Mouse (Mus musculus): ENCODE data around the gene Rps12-ps3. TPM values are rescaled to one million over a fixed set of nuclear protein-coding genes. Genes with fewer than 3 reads are reported as not detected.

Rps12-ps3 gene
- 14.1 and 14.7 TPM in 2 replicates for polyA plus RNA-seq (2015; fragmentation: Nextera tagmentation; extraction: Ambion mirVana)

- no peaks in the 10 kb centered on the region for H3K27me3 ChIP-seq (ENCODE audit: control insufficient read depth, insufficient read depth, low read depth, low read length)
- no peak within 1 kb of the TSS for H3K9ac ChIP-seq (ENCODE audit: low read depth, low read length)
- H3K36me3 ChIP-seq (ENCODE audit: control insufficient read depth, insufficient read depth): peaks cover under 1% of the 10 kb centered on the region
- H3K4me2 ChIP-seq (ENCODE audit: low read depth, low read length): no peak within 1 kb of the TSS
- no peaks in the 10 kb centered on the region for H3K9me3 ChIP-seq (replicated peaks; ENCODE audit: control insufficient read depth, low read length)
- whole genome bisulfite sequencing (ENCODE audit: insufficient replicate concordance): 95% methylated on average over 8 of the region's 14 CpGs
- H3K4me1 ChIP-seq (ENCODE audit: control insufficient read depth, low read depth, low read length): no peaks in the 10 kb centered on the region; the same call in 1 of the 2 replicates
- H3K4me3 ChIP-seq (ENCODE audit: low read depth, low read length): no peak within 1 kb of the TSS
- no peak for ATAC-seq (ENCODE audit: low read depth)
- no peak within 1 kb of the TSS for H3K27ac ChIP-seq (ENCODE audit: low read length)
Observed at GRCm38 (mm10) chr19:59321990-59322389, at the start of gene Rps12-ps3. Rps12-ps3 (plus strand) TSS chr19:59322290.

- H3K9ac ChIP-seq (ENCODE audit: low read depth, low read length): no peak overlapping the region
- H3K4me1 ChIP-seq (ENCODE audit: control insufficient read depth, low read depth, low read length): no peaks in the 10 kb centered on the region
- no peaks in the 10 kb centered on the region for H3K27me3 ChIP-seq (ENCODE audit: control insufficient read depth, insufficient read depth, low read depth, low read length)
- H3K4me2 ChIP-seq (ENCODE audit: low read depth, low read length): no peak overlapping the region
- no peaks in the 10 kb centered on the region for H3K9me3 ChIP-seq (replicated peaks; ENCODE audit: control insufficient read depth, low read length)
- WGBS (ENCODE audit: insufficient replicate concordance): 72% methylated on average over 7 of the region's 7 CpGs
- no peak for ATAC-seq (ENCODE audit: low read depth)
- no peak overlapping the region for H3K27ac ChIP-seq (ENCODE audit: low read length)
- H3K36me3 ChIP-seq (ENCODE audit: control insufficient read depth, insufficient read depth): no peaks in the 10 kb centered on the region
- no peak overlapping the region for H3K4me3 ChIP-seq (ENCODE audit: low read depth, low read length)
Observed at GRCm38 (mm10) chr19:59273190-59273589, 48.9 kb upstream of the Rps12-ps3 start.

GRCm38 (mm10) chr19:59276354-59276753 is 45.7 kb upstream of the Rps12-ps3 start:
- ATAC-seq (ENCODE audit: low read depth): no peak
- 73% methylated on average over 7 of the region's 7 CpGs for WGBS (ENCODE audit: insufficient replicate concordance)

GRCm38 (mm10) chr19:59280841-59281240 is 41.2 kb upstream of the Rps12-ps3 start:
- H3K27ac ChIP-seq (ENCODE audit: low read length): no peak overlapping the region
- no peak for ATAC-seq (ENCODE audit: low read depth)

More at GRCm38 (mm10) chr19:59276354-59276753, 45.7 kb upstream of the Rps12-ps3 start:
- no peaks in the 10 kb centered on the region for H3K9me3 ChIP-seq (replicated peaks; ENCODE audit: control insufficient read depth, low read length)
- no peaks in the 10 kb centered on the region for H3K4me1 ChIP-seq (ENCODE audit: control insufficient read depth, low read depth, low read length)
- H3K36me3 ChIP-seq (ENCODE audit: control insufficient read depth, insufficient read depth): no peaks in the 10 kb centered on the region
- H3K4me2 ChIP-seq (ENCODE audit: low read depth, low read length): no peak overlapping the region
- H3K4me3 ChIP-seq (ENCODE audit: low read depth, low read length): no peak overlapping the region
- no peak overlapping the region for H3K9ac ChIP-seq (ENCODE audit: low read depth, low read length)
- no peaks in the 10 kb centered on the region for H3K27me3 ChIP-seq (ENCODE audit: control insufficient read depth, insufficient read depth, low read depth, low read length)
- H3K27ac ChIP-seq (ENCODE audit: low read length): no peak overlapping the region

GRCm38 (mm10) chr19:59282001-59282400 is 40.1 kb upstream of the Rps12-ps3 start:
- Histone ChIP-seq H3K27me3 (ENCODE audit: control insufficient read depth, insufficient read depth, low read depth, low read length) (no peaks in the 10 kb centered on the region), H3K36me3 (ENCODE audit: control insufficient read depth, insufficient read depth) (peaks cover 2% of the 10 kb centered on the region; the same call in 1 of the 2 replicates), H3K27ac (ENCODE audit: low read length) (no peak overlapping the region), H3K9me3 (replicated peaks; ENCODE audit: control insufficient read depth, low read length) (no peaks in the 10 kb centered on the region), H3K4me1 (ENCODE audit: control insufficient read depth, low read depth, low read length) (no peaks in the 10 kb centered on the region), H3K4me2 (ENCODE audit: low read depth, low read length) (no peak overlapping the region), H3K4me3 (ENCODE audit: low read depth, low read length) (no peak overlapping the region), H3K9ac (ENCODE audit: low read depth, low read length) (no peak overlapping the region)
- ATAC-seq (ENCODE audit: low read depth): no peak
- WGBS (ENCODE audit: insufficient replicate concordance): 77% methylated on average over 3 of the region's 3 CpGs

More at GRCm38 (mm10) chr19:59280841-59281240, 41.2 kb upstream of the Rps12-ps3 start:
- H3K27me3 ChIP-seq (ENCODE audit: control insufficient read depth, insufficient read depth, low read depth, low read length): no peaks in the 10 kb centered on the region
- no peaks in the 10 kb centered on the region for H3K36me3 ChIP-seq (ENCODE audit: control insufficient read depth, insufficient read depth)
- H3K4me2 ChIP-seq (ENCODE audit: low read depth, low read length): no peak overlapping the region
- H3K9me3 ChIP-seq (replicated peaks; ENCODE audit: control insufficient read depth, low read length): no peaks in the 10 kb centered on the region
- no peaks in the 10 kb centered on the region for H3K4me1 ChIP-seq (ENCODE audit: control insufficient read depth, low read depth, low read length)
- H3K4me3 ChIP-seq (ENCODE audit: low read depth, low read length): no peak overlapping the region
- H3K9ac ChIP-seq (ENCODE audit: low read depth, low read length): no peak overlapping the region

- Histone ChIP-seq H3K27ac (ENCODE audit: low read length) (no peak overlapping the region), H3K27me3 (ENCODE audit: control insufficient read depth, insufficient read depth, low read depth, low read length) (no peaks in the 10 kb centered on the region), H3K4me1 (ENCODE audit: control insufficient read depth, low read depth, low read length) (no peaks in the 10 kb centered on the region), H3K36me3 (ENCODE audit: control insufficient read depth, insufficient read depth) (peaks cover 2% of the 10 kb centered on the region; the same call in 1 of the 2 replicates), H3K9me3 (replicated peaks; ENCODE audit: control insufficient read depth, low read length) (no peaks in the 10 kb centered on the region), H3K4me2 (ENCODE audit: low read depth, low read length) (no peak overlapping the region), H3K9ac (ENCODE audit: low read depth, low read length) (no peak overlapping the region), H3K4me3 (ENCODE audit: low read depth, low read length) (no peak overlapping the region)
- ATAC-seq (ENCODE audit: low read depth): no peak
Observed at GRCm38 (mm10) chr19:59289042-59289441, 33.0 kb upstream of the Rps12-ps3 start.

GRCm38 (mm10) chr19:59289811-59290210 is 32.3 kb upstream of the Rps12-ps3 start:
- no peak for ATAC-seq (ENCODE audit: low read depth)
- H3K4me2 ChIP-seq (ENCODE audit: low read depth, low read length): no peak overlapping the region

GRCm38 (mm10) chr19:59292183-59292839 is 29.8 kb upstream of the Rps12-ps3 start:
- Histone ChIP-seq H3K4me3 (ENCODE audit: low read depth, low read length) (no peak overlapping the region), H3K4me2 (ENCODE audit: low read depth, low read length) (no peak overlapping the region), H3K4me1 (ENCODE audit: control insufficient read depth, low read depth, low read length) (no peaks in the 10 kb centered on the region), H3K9ac (ENCODE audit: low read depth, low read length) (no peak overlapping the region), H3K27me3 (ENCODE audit: control insufficient read depth, insufficient read depth, low read depth, low read length) (no peaks in the 10 kb centered on the region), H3K27ac (ENCODE audit: low read length) (no peak overlapping the region), H3K36me3 (ENCODE audit: control insufficient read depth, insufficient read depth) (no peaks in the 10 kb centered on the region; the same call in 1 of the 2 replicates), H3K9me3 (replicated peaks; ENCODE audit: control insufficient read depth, low read length) (no peaks in the 10 kb centered on the region)
- no peak for ATAC-seq (ENCODE audit: low read depth)
- WGBS (ENCODE audit: insufficient replicate concordance): 65% methylated on average over 5 of the region's 5 CpGs

More at GRCm38 (mm10) chr19:59289811-59290210, 32.3 kb upstream of the Rps12-ps3 start:
- Histone ChIP-seq H3K36me3 (ENCODE audit: control insufficient read depth, insufficient read depth) (peaks cover 2% of the 10 kb centered on the region; the same call in 1 of the 2 replicates), H3K4me3 (ENCODE audit: low read depth, low read length) (no peak overlapping the region), H3K27me3 (ENCODE audit: control insufficient read depth, insufficient read depth, low read depth, low read length) (no peaks in the 10 kb centered on the region), H3K27ac (ENCODE audit: low read length) (no peak overlapping the region), H3K4me1 (ENCODE audit: control insufficient read depth, low read depth, low read length) (no peaks in the 10 kb centered on the region), H3K9me3 (replicated peaks; ENCODE audit: control insufficient read depth, low read length) (no peaks in the 10 kb centered on the region), H3K9ac (ENCODE audit: low read depth, low read length) (no peak overlapping the region)
- WGBS (ENCODE audit: insufficient replicate concordance): 78% methylated on average over 6 of the region's 6 CpGs

GRCm38 (mm10) chr19:59315308-59315707 is 6.8 kb upstream of the Rps12-ps3 start:
- Histone ChIP-seq H3K4me1 (ENCODE audit: control insufficient read depth, low read depth, low read length) (no peaks in the 10 kb centered on the region), H3K27ac (ENCODE audit: low read length) (no peak overlapping the region), H3K9ac (ENCODE audit: low read depth, low read length) (no peak overlapping the region), H3K9me3 (replicated peaks; ENCODE audit: control insufficient read depth, low read length) (no peaks in the 10 kb centered on the region), H3K4me2 (ENCODE audit: low read depth, low read length) (no peak overlapping the region), H3K36me3 (ENCODE audit: control insufficient read depth, insufficient read depth) (peaks cover 12% of the 10 kb centered on the region), H3K27me3 (ENCODE audit: control insufficient read depth, insufficient read depth, low read depth, low read length) (no peaks in the 10 kb centered on the region), H3K4me3 (ENCODE audit: low read depth, low read length) (no peak overlapping the region)
- ATAC-seq (ENCODE audit: low read depth): no peak
